Mouse (Mus musculus) megakaryocyte progenitor cell, adult 5-6 weeks (primary cell): ENCODE results near the gene Gm43191. TPM values are rescaled to one million over a fixed set of nuclear protein-coding genes. Genes with fewer than 3 reads are reported as not detected.

Source experiments
- ATAC-seq: replicated peaks from 2 replicates; pipeline ENCODE4 v1.8.0; 2016; ENCODE audit warnings: mild to moderate bottlenecking, moderate TSS enrichment, inconsistent platforms; ENCODE audit not compliant: poor library complexity
- total RNA-seq, 2 experiments: library from RNA; stranded (forward) in 1 of 2; stranded (reverse) in 1 of 2; fragments of 157-497, 149-512 nt in 1 of 2; fragments of 200-1000 nt in 1 of 2; gene quantifications; 2 replicates each; pipeline versions ENCODE4 v1.2.3 to v1.2.4; 2015 to 2017

Gm43191 gene
- total RNA-seq, 2 experiments from 2014 or later = not detected

GRCm38 (mm10) chr3:116632971-116633370, 48.1 kb downstream of the Gm43191 start:
- peak; percentile 68 for ATAC-seq

- no peak for ATAC-seq
Measured at GRCm38 (mm10) chr3:116631459-116631858, 49.6 kb downstream of the Gm43191 start.

- no peak for ATAC-seq
Measured at GRCm38 (mm10) chr3:116622641-116623040, 58.4 kb downstream of the Gm43191 start.

- peak; percentile 94 for ATAC-seq
Measured at GRCm38 (mm10) chr3:116620636-116621370, 60.3 kb downstream of the Gm43191 start.

GRCm38 (mm10) chr3:116618855-116619254, 62.2 kb downstream of the Gm43191 start:
- peak; percentile 35 for ATAC-seq

- ATAC-seq = peak; percentile 53
Measured at GRCm38 (mm10) chr3:116615318-116616068, 65.6 kb downstream of the Gm43191 start.

GRCm38 (mm10) chr3:116614295-116614892, 66.7 kb downstream of the Gm43191 start, which contains the start of gene Trmt13:
Trmt13 (minus strand) TSS chr3:116614587.
- no peak for ATAC-seq

GRCm38 (mm10) chr3:116604570-116604969, 76.5 kb downstream of the Gm43191 start:
- ATAC-seq = no peak

GRCm38 (mm10) chr3:116601781-116602180, 79.3 kb downstream of the Gm43191 start:
- ATAC-seq = no peak

GRCm38 (mm10) chr3:116601005-116601404, 80.1 kb downstream of the Gm43191 start:
- ATAC-seq = peak; percentile 87

- no peak for ATAC-seq
Measured at GRCm38 (mm10) chr3:116599705-116600104, 81.4 kb downstream of the Gm43191 start.

GRCm38 (mm10) chr3:116595603-116595991, 85.5 kb downstream of the Gm43191 start:
- no peak for ATAC-seq

- peak; percentile 96 for ATAC-seq
Measured at GRCm38 (mm10) chr3:116594728-116595602, 86.1 kb downstream of the Gm43191 start, which contains the start of gene Sass6. Sass6 (plus strand) TSS chr3:116594982.

GRCm38 (mm10) chr3:116594076-116594727, 86.9 kb downstream of the Gm43191 start:
- peak; percentile 59 for ATAC-seq

Other genes starting within 250 kb of the Gm43191 start
- gene Rtca, start 173.1 kb downstream of the Gm43191 start, total RNA-seq (2015) = 57.9 and 67.6 TPM in 2 replicates
- gene Rtca, start 173.1 kb downstream of the Gm43191 start, total RNA-seq (2017) = 42.8 and 49.3 TPM in 2 replicates
- 16.7 and 17.8 TPM in 2 replicates for gene Dbt, start 168.2 kb downstream of the Gm43191 start, total RNA-seq (2015)
- gene Dbt, start 168.2 kb downstream of the Gm43191 start, total RNA-seq (2017) = 12.1 and 15.6 TPM in 2 replicates
- gene Lrrc39, start 118.3 kb downstream of the Gm43191 start, total RNA-seq (2015) = 0.05 and 0.52 TPM in 2 replicates
- 0.37 and 0.84 TPM in 2 replicates for gene Lrrc39, start 118.3 kb downstream of the Gm43191 start, total RNA-seq (2017)
- gene Sass6, start 86.3 kb downstream of the Gm43191 start, total RNA-seq (2015) = 38.0 and 39.6 TPM in 2 replicates
- 47.1 and 63.8 TPM in 2 replicates for gene Sass6, start 86.3 kb downstream of the Gm43191 start, total RNA-seq (2017)
- gene Trmt13, start 66.7 kb downstream of the Gm43191 start, total RNA-seq (2015) = 23.4 and 40.3 TPM in 2 replicates
- gene Trmt13, start 66.7 kb downstream of the Gm43191 start, total RNA-seq (2017) = 28.3 and 34.9 TPM in 2 replicates
- 77.9 and 81.7 TPM in 2 replicates for gene Mfsd14a, start 18.6 kb downstream of the Gm43191 start, total RNA-seq (2015)
- gene Mfsd14a, start 18.6 kb downstream of the Gm43191 start, total RNA-seq (2017) = 66.0 and 72.9 TPM in 2 replicates
- gene Slc35a3, start 31.6 kb upstream of the Gm43191 start, total RNA-seq (2015) = 42.5 and 45.9 TPM in 2 replicates
- gene Slc35a3, start 31.6 kb upstream of the Gm43191 start, total RNA-seq (2017) = 51.3 and 60.6 TPM in 2 replicates
- 12.8 and 15.5 TPM in 2 replicates for gene Agl, start 126.9 kb upstream of the Gm43191 start, total RNA-seq (2015)
- 10.4 and 14.0 TPM in 2 replicates for gene Agl, start 126.9 kb upstream of the Gm43191 start, total RNA-seq (2017)
- gene Frrs1, start 178.2 kb upstream of the Gm43191 start, total RNA-seq (2015) = 73.1 and 73.3 TPM in 2 replicates
- gene Frrs1, start 178.2 kb upstream of the Gm43191 start, total RNA-seq (2017) = 49.4 and 50.4 TPM in 2 replicates